Mouse (Mus musculus) brown adipose tissue, adult 24 weeks (tissue): ENCODE results near the gene Polr2g. TPM values are rescaled to one million over a fixed set of nuclear protein-coding genes. Genes with fewer than 3 reads are reported as not detected.

Experiments used
- H3K27ac ChIP-seq: fragments of 200-500 bp; replicated peaks from 2 replicates; pipeline ENCODE4 v1.5.1; 2012; ENCODE audit warnings: low read depth, mild to moderate bottlenecking, low read length
- H3K4me1 ChIP-seq: fragments of 200-500 bp; 2 replicates; pipeline ENCODE4 v1.6.1; 2012; ENCODE audit warnings: low read length, mixed read lengths; ENCODE audit not compliant: control insufficient read depth, insufficient read depth, insufficient read length
- H3K4me3 ChIP-seq: fragments of 200-500 bp; 2 replicates; pipeline ENCODE4 v1.5.1; 2012; ENCODE audit warnings: low read depth, mild to moderate bottlenecking, low read length, moderate library complexity; ENCODE audit not compliant: insufficient read depth
- polyA plus RNA-seq: library from polyadenylated mRNA; stranded (reverse); fragments of >200 nt; gene quantifications from 2 replicates; pipeline ENCODE4 v1.2.4, GENCODE M21; 2012; ENCODE audit not compliant: missing spikeins, insufficient read depth, insufficient read length

Gene Polr2g
- polyA plus RNA-seq, 1 experiment: 68.9 TPM

DNA sequence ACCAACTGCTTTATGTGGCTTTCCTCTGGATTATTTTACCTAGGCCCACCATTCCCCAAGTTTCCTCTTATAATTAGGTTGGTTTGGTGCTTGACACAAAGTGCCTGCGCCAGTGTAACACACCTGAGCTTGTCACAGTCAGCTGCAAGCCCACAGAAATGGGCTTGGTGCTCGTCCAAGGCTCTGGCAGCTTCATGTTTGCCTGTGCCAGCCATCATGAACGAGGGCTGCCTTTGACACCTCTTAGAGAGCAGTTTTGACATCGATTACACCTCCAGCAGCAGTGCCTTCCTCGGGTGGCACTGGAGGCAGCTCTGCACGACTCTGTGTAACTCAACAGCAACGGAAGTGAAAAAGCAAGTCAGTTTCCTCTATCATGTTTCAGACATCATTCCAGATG, 8.2 kb downstream of the Polr2g start:
- no peak overlapping the region for H3K4me3 ChIP-seq
- H3K4me1 ChIP-seq: peaks cover 2% of the 10 kb centered on the region; the same call in 1 of the 2 replicates
- no peak overlapping the region for H3K27ac ChIP-seq

DNA sequence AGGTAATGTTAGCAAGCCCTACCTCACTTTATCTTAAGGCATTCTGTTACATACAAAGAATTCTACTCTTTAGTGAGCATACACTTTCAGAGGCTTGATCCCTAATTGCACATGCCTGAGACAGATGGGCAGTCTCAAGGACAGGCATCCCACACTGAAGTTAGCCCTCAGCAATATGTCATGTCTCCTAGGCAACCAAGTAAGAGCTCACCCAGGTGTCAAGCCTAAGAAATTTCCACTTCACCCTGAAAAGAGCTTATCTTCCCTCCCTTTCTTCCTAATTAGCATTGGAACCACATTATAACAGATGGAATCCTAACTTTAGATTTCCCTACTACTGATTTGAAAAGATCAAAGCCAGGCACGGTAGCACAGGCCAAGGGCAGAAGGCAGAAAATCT, 9.2 kb downstream of the Polr2g start:
- no peak overlapping the region for H3K4me3 ChIP-seq
- no peak overlapping the region for H3K27ac ChIP-seq
- peaks cover 7% of the 10 kb centered on the region; the same call in 1 of the 2 replicates for H3K4me1 ChIP-seq

DNA sequence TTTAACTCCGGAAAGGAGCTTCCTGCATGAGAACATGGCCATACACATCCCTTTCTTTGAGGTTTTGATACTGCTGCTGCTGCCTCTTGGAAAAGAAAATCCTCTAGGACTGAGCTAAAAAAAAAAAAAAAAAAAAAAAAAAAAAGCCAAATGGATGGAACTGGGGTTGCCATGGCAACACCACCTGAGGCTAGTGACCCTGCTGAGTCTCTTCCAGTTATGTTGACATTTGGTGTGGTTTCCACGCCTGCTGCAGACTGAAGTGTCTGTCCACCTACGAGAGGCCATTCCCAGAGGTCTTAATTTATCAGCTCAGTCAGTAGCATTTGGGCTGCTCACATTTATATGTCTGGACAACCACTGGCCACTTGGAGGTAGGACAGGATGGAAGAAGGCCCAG, 9.9 kb downstream of the Polr2g start:
- Histone ChIP-seq H3K27ac (no peak overlapping the region), H3K4me3 (no peak overlapping the region), H3K4me1 (peaks cover 7% of the 10 kb centered on the region; the same call in 1 of the 2 replicates)

DNA sequence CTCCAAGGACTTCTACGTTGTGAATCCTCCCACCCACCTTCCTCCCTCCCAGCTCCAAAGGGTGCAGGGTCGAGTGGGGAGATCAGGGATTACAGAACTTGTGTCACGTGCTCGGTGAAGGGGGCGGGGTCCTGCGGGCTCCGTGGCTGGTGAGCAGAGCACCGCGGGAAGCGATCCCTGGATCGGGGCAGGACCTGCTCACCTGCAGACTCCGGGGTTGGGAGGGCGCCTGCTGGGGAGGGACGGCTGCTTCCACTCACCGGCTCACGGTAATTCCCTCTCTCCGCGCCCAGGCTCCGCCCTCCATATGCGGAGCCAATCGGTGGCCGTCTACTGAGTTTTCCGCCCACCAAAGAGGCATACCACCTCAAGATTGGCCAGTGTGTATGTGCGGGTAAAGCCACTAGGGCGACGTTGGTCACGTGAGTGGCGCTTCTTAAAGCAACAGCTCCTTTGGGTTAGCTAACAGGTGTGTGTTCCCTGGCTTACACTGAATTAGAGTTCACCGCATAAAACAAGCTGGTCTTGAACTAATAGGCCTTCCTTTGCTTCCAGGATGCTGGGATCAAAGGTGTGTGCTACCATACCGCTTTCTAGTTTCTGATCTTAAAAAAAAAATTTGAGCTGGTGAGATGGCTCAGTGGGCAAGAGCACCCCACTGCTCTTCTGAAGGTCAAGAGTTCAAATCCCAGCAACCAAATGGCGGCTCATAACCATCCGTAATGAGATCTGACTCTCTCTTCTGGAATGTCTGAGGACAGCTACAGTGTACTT, 12.2 kb downstream of the Polr2g start, which contains the start of gene Taf6l:
Gene Taf6l, minus strand, starts transcription at position 410 of the 774 bp plus-strand sequence.
- Histone ChIP-seq H3K4me3 (peak within 1 kb of the TSS; percentile 74), H3K4me1 (peaks cover 7% of the 10 kb centered on the region; the same call in 1 of the 2 replicates), H3K27ac (no peak within 1 kb of the TSS)

DNA sequence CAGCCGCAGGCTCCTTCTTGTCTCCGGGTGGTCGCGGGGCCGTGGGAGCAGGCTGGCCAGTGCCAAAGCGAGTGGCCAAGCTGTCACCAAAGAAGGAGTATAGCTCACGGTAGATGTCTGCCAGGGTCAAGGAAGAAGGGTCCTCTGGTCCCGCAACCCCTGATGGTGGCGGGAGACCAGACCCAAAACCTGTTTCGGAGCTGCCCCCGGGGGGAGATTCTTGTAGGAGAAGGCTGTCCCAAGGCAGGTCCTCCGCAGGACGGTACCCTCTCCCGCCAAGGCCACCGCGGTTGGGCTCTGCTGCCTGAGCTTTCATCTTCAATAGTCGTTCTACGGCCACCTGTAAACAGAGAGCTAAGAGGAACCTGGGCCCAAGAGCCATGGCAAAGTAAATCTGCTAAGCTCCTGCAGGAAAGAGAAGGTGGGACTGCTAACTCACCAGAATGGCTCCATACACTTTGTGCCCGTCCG, 23.4 kb downstream of the Polr2g start:
- Histone ChIP-seq H3K4me3 (peak overlapping the region; percentile 90), H3K27ac (peak overlapping the region; percentile 77)

DNA sequence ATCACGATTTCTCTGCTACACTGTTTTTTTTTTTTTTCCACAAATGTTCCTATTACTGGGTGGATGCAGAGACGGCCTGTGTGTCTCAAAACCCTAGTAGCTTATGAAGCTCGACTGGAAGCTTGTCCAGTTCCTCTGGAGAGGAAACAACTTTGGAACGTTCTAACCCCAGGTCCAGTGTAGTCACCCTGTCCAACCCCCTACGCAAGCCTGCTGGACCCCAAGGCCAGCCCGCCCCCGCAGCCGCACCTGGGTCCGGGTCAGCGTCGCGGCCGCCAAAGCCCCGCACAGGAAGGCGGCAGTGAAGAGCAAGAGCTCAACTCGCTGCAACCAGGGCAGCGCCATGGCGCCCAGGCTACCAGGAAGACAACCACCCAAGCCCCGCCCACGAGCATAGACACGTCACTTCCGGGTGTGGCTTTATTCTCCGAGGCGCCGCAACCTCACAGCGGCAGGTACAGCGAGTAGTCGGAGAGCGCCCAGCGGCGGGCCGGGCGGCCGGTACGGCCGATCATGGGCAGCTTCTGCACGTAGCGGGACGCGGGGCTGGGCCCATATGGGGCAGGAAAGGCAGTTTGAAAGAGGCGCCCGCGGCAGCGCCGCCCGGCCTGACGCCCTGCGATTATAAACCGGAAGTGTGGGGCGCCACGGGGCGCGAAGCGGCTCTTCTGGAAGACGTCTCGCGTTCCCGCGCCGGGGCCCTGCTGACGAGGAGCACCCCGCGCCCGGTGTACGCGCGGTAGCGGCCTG, 24.1 kb downstream of the Polr2g start, which contains the start of gene Tmem179b:
Gene Tmem179b, minus strand, starts transcription at position 382 of the 750 bp plus-strand sequence.
- H3K4me1 ChIP-seq: peaks cover 14% of the 10 kb centered on the region
- H3K27ac ChIP-seq: peak within 1 kb of the TSS; percentile 87

More for the DNA sequence above, 23.4 kb downstream of the Polr2g start:
- H3K4me1 ChIP-seq: peaks cover 14% of the 10 kb centered on the region

GRCm38 (mm10) chr19:8773409-8773808, 25.0 kb downstream of the Polr2g start:
- Histone ChIP-seq H3K4me1 (peaks cover 14% of the 10 kb centered on the region), H3K27ac (peak overlapping the region; percentile 7; the same call in 1 of the 2 replicates), H3K4me3 (peak overlapping the region; percentile 40)

More for the DNA sequence above, 24.1 kb downstream of the Polr2g start, which contains the start of gene Tmem179b:
- H3K4me3 ChIP-seq: peak within 1 kb of the TSS; percentile 90

DNA sequence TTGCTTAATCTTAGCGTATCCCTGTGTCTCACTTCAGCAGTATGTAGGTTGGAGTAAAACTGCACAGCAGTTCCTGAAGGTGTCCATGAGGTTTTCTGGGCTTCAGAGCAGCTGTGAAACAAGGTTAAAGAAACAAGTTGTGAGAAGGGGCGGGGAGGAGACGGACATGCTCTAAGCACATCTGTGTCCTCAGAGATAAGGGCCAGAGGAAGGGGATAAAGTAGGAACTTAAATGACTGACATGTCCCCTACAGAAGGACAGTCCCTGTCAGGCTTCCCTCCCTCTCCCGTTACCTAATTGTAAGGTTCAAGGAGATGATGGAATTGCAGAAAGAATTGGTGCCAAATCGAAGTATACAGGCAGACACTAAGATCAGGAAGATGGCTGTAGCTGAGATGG, 25.4 kb downstream of the Polr2g start:
- peak overlapping the region; percentile 40 for H3K4me3 ChIP-seq
- H3K27ac ChIP-seq: no peak overlapping the region; the same call in 1 of the 2 replicates
- peaks cover 14% of the 10 kb centered on the region for H3K4me1 ChIP-seq

DNA sequence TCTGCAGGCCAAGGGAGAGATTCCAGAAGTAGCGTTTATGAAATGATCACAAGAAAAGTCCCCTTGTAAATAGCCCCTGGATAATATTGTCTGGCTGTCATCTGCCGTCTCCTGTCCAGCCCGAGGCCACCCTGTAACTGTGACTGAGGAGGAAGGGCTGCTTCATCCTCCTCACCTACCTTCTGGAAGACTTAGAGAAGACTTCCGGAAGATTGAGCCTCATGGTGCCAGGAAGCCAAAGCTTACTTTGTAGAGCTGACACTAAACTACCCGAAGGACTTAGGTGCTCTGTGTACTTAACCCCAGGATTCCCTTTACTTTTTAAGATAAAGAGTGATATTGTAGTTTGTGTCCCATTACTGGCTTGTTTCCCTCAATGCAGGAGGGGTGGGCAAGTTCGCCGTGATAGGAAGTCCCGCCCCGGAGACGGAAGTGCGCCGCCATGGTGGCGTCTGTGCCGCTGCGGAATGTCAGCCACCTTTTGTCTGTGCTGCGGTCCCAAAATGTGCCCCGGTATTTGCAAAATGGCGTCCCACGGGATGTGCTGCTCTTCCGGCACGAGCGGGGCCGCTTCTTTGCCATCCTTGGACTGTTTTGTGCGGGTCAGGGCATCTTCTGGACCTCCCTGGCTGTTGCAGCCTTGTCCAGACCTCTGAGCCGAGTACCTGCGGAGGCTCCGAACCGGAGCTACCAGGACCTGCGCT, 27.7 kb downstream of the Polr2g start, which contains the start of gene Tmem223:
Gene Tmem223, plus strand, starts transcription at position 430 of the 704 bp plus-strand sequence.
- peak within 1 kb of the TSS; percentile 70 for H3K27ac ChIP-seq

GRCm38 (mm10) chr19:8765562-8765961, 32.8 kb downstream of the Polr2g start:
- H3K4me1 ChIP-seq: peaks cover 4% of the 10 kb centered on the region; the same call in 1 of the 2 replicates
- no peak overlapping the region for H3K4me3 ChIP-seq

More for the DNA sequence above, 27.7 kb downstream of the Polr2g start, which contains the start of gene Tmem223:
- Histone ChIP-seq H3K4me1 (peaks cover 14% of the 10 kb centered on the region), H3K4me3 (peak within 1 kb of the TSS; percentile 87)

GRCm38 (mm10) chr19:8763276-8763675, 35.1 kb downstream of the Polr2g start:
- H3K4me3 ChIP-seq: no peak overlapping the region
- H3K4me1 ChIP-seq: peaks cover 4% of the 10 kb centered on the region; the same call in 1 of the 2 replicates
- no peak overlapping the region for H3K27ac ChIP-seq

More at GRCm38 (mm10) chr19:8765562-8765961, 32.8 kb downstream of the Polr2g start:
- H3K27ac ChIP-seq: no peak overlapping the region

DNA sequence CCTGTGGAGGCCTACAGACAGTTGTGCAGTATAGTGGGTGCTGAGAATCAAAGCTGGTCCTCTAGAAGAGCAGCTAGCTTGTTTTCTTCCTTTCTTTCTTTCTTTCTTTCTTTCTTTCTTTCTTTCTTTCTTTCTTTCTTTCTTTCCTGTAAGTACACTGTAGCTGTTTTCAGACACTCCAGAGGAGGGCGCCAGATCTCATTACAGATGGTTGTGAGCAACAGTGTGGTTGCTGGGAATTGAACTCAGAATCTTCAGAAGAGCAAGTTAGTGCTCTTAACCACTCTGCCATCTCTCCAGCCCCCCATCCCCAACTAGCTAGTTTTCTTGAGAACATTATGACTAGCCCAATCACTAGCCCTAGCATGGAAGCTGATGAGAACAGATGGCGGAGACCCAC, 37.6 kb downstream of the Polr2g start:
- Histone ChIP-seq H3K27ac (no peak overlapping the region), H3K4me1 (peaks cover 9% of the 10 kb centered on the region), H3K4me3 (no peak overlapping the region)

GRCm38 (mm10) chr19:8758899-8759298, 39.5 kb downstream of the Polr2g start:
- no peak overlapping the region for H3K4me3 ChIP-seq
- no peak overlapping the region for H3K27ac ChIP-seq
- peaks cover 14% of the 10 kb centered on the region for H3K4me1 ChIP-seq

- H3K4me1 ChIP-seq: peaks cover 14% of the 10 kb centered on the region
- H3K27ac ChIP-seq: peak overlapping the region; percentile 77; the same call in 1 of the 2 replicates
- peak overlapping the region; percentile 98 for H3K4me3 ChIP-seq
Observed at GRCm38 (mm10) chr19:8757471-8757998, 40.8 kb downstream of the Polr2g start.
